Mouse (Mus musculus) CH12.LX (cell line): ENCODE measurements around the gene Gm49333.

Experiments
- CHD2 ChIP-seq: IDR thresholded peaks from 2 replicates; pipeline ENCODE4 v1.6.1; 2011; ENCODE audit warnings: low read length, improper control_type of control experiment
- CTCF ChIP-seq, 2 experiments: IDR thresholded peaks in 1 of 2; conservative IDR thresholded peaks in 1 of 2; 2 replicates each; pipeline ENCODE4 v1.5.1; 2011 to 2012; ENCODE audit warnings: low read depth in 2 of 2, low read length in 2 of 2, improper control_type of control experiment in 1 of 2, inconsistent platforms in 1 of 2, mild to moderate bottlenecking in 1 of 2, moderate library complexity in 1 of 2
- E2F4 ChIP-seq: IDR thresholded peaks from 2 replicates; pipeline ENCODE4 v1.6.1; 2011; ENCODE audit warnings: low read depth, low read length, improper control_type of control experiment; ENCODE audit not compliant: insufficient replicate concordance
- EP300 ChIP-seq: IDR thresholded peaks from 2 replicates; pipeline ENCODE4 v1.6.1; 2011; ENCODE audit warnings: low read length, improper control_type of control experiment
- HCFC1 ChIP-seq: IDR thresholded peaks from 2 replicates; pipeline ENCODE4 v1.6.1; 2012; ENCODE audit warnings: low read depth, mild to moderate bottlenecking, inconsistent platforms, low read length, improper control_type of control experiment
- KAT2A ChIP-seq: IDR thresholded peaks from 2 replicates; pipeline ENCODE4 v1.6.1; 2012; ENCODE audit warnings: low read length, improper control_type of control experiment, inconsistent platforms; ENCODE audit not compliant: insufficient replicate concordance
- MEF2A ChIP-seq: IDR thresholded peaks from 2 replicates; pipeline ENCODE4 v1.6.1; 2014; ENCODE audit warnings: low read depth, mild to moderate bottlenecking, inconsistent platforms, low read length, improper control_type of control experiment, borderline replicate concordance
- POLR2A ChIP-seq: IDR thresholded peaks from 2 replicates; pipeline ENCODE4 v1.6.1; 2011; ENCODE audit warnings: low read depth, mild to moderate bottlenecking, improper control_type of control experiment, low read length
- RCOR1 ChIP-seq: conservative IDR thresholded peaks from 2 replicates; pipeline ENCODE4 v1.6.1; 2012; ENCODE audit warnings: low read depth, mild to moderate bottlenecking, inconsistent platforms, low read length, improper control_type of control experiment
- SIN3A ChIP-seq: IDR thresholded peaks from 2 replicates; pipeline ENCODE4 v1.6.1; 2012; ENCODE audit warnings: low read length, improper control_type of control experiment, inconsistent platforms
- USF1 ChIP-seq: IDR thresholded peaks from 2 replicates; pipeline ENCODE4 v1.6.1; 2014; ENCODE audit warnings: low read depth, mild to moderate bottlenecking, inconsistent platforms, low read length, improper control_type of control experiment
- ZC3H11A ChIP-seq: IDR thresholded peaks from 2 replicates; pipeline ENCODE4 v1.6.1; 2012; ENCODE audit warnings: low read depth, mild to moderate bottlenecking, inconsistent platforms, low read length, improper control_type of control experiment
- ZNF384 ChIP-seq: IDR thresholded peaks from 2 replicates; pipeline ENCODE4 v1.6.1; 2012; ENCODE audit warnings: low read depth, low read length, improper control_type of control experiment, inconsistent platforms

- TF ChIP-seq ZC3H11A (no peak), E2F4 (no peak), HCFC1 (no peak), RCOR1 (no peak), MEF2A (no peak), ZNF384 (no peak), EP300 (no peak), CTCF (conservative IDR thresholded peaks at IDR 0.05 in 1 of 2, IDR thresholded peaks at IDR 0.05 in 1 of 2; ENCODE audit: low read depth in 2 of 2, low read length in 2 of 2) (no peak), POLR2A (no peak), SIN3A (peak; percentile 67), CHD2 (no peak), KAT2A (no peak), USF1 (no peak)
Measured at GRCm38 (mm10) chr16:20673706-20674303, 62.4 kb downstream of the Gm49333 start.
